Mouse (Mus musculus) stomach, embryonic 14.5 days (tissue): Measurements from ENCODE around the gene P2rx5. TPM values are rescaled to one million over a fixed set of nuclear protein-coding genes. Genes with fewer than 3 reads are reported as not detected.

ENCODE experiments used
- ATAC-seq: fragments of 200-750 bp; cut with Nextera tagmentation; 2 replicates; pipeline ENCODE4 v1.8.0; 2017; ENCODE audit warnings: low read depth, moderate TSS enrichment; ENCODE audit not compliant: insufficient number of reproducible peaks, insufficient read depth, low FRiP score
- H3K27ac ChIP-seq: fragments of 300-500 bp; sonication (generic); 2 replicates; pipeline ENCODE4 v1.5.1; 2014; ENCODE audit warnings: mild to moderate bottlenecking, low read length, moderate library complexity, mixed read lengths
- H3K27me3 ChIP-seq: fragments of 300-500 bp; sonication (generic); 2 replicates; pipeline ENCODE4 v1.6.1; 2014; ENCODE audit warnings: low read length, control low read depth, mixed read lengths; ENCODE audit not compliant: control insufficient read depth, insufficient read depth
- H3K36me3 ChIP-seq: fragments of 300-500 bp; sonication (generic); 2 replicates; pipeline ENCODE4 v1.6.1; 2014; ENCODE audit warnings: mild to moderate bottlenecking, control low read depth, low read length, moderate library complexity, mixed read lengths; ENCODE audit not compliant: control insufficient read depth, insufficient read depth
- H3K4me1 ChIP-seq: fragments of 300-500 bp; sonication (generic); 2 replicates; pipeline ENCODE4 v1.6.1; 2014; ENCODE audit warnings: low read length, control low read depth, mixed read lengths; ENCODE audit not compliant: control insufficient read depth, insufficient read depth
- H3K4me2 ChIP-seq: fragments of 300-500 bp; sonication (generic); replicated peaks from 2 replicates; pipeline ENCODE4 v1.6.1; 2014; ENCODE audit warnings: low read depth, low read length, control low read depth
- H3K4me3 ChIP-seq: fragments of 300-500 bp; sonication (generic); 2 replicates; pipeline ENCODE4 v1.5.1; 2014; ENCODE audit warnings: low read depth, low read length, control low read depth
- H3K9ac ChIP-seq: fragments of 300-500 bp; sonication (generic); replicated peaks from 2 replicates; pipeline ENCODE4 v1.6.1; 2014; ENCODE audit warnings: low read depth, mild to moderate bottlenecking, control low read depth, low read length, moderate library complexity, mixed read lengths
- H3K9me3 ChIP-seq: fragments of 300-500 bp; sonication (generic); 2 replicates; pipeline ENCODE4 v1.6.1; 2016; ENCODE audit warnings: low read depth, low read length, control low read depth; ENCODE audit not compliant: control insufficient read depth
- WGBS: fragments of 180-500 bp; shearing (Covaris S2); extraction: QIAGEN DNeasy Blood & Tissue Kit; methylation state at CpG from one replicate; pipeline ENCODE4 v1.1.7; 2014; 5-methylcytosine and 5-hydroxymethylcytosine counted together
- polyA plus RNA-seq: library from polyadenylated mRNA; unstranded; fragments of >200 nt; fragmentation: Nextera tagmentation; extraction: Ambion mirVana; gene quantifications from 2 replicates; pipeline ENCODE4 v1.2.1, GENCODE M21; 2014

P2rx5 gene
- polyA plus RNA-seq, 1 experiment from 2014 or later: 0.20 TPM

GRCm38 (mm10) chr11:73220651-73221050 is 60.4 kb downstream of the P2rx5 start:
- Histone ChIP-seq H3K27me3 (no peaks in the 10 kb centered on the region), H3K4me1 (no peaks in the 10 kb centered on the region), H3K4me2 (no peak overlapping the region), H3K9ac (no peak overlapping the region), H3K9me3 (no peaks in the 10 kb centered on the region), H3K36me3 (no peaks in the 10 kb centered on the region), H3K4me3 (no peak overlapping the region), H3K27ac (no peak overlapping the region)
- ATAC-seq: no peak
- WGBS: 87% methylated on average over 1 of the region's 1 CpGs

Other genes starting within 250 kb of the P2rx5 start
- 16.2 and 17.3 TPM in 2 replicates for gene Atp2a3, start 199.3 kb upstream of the P2rx5 start, polyA plus RNA-seq
- gene P2rx1, start 161.3 kb upstream of the P2rx5 start, polyA plus RNA-seq: 2.2 and 8.0 TPM in 2 replicates
- gene Camkk1, start 141.4 kb upstream of the P2rx5 start, polyA plus RNA-seq: 4.3 and 5.0 TPM in 2 replicates
- gene Ncbp3, start 112.6 kb upstream of the P2rx5 start, polyA plus RNA-seq: 13.6 and 15.1 TPM in 2 replicates
- gene Itgae, start 69.8 kb upstream of the P2rx5 start, polyA plus RNA-seq: 0.13 and 0.51 TPM in 2 replicates
- 13.3 and 14.2 TPM in 2 replicates for gene Haspin, start 22.1 kb upstream of the P2rx5 start, polyA plus RNA-seq
- gene Emc6, start 16.6 kb downstream of the P2rx5 start, polyA plus RNA-seq: 111 and 116 TPM in 2 replicates
- gene Tax1bp3, start 16.7 kb downstream of the P2rx5 start, polyA plus RNA-seq: 241 and 253 TPM in 2 replicates
- 20.0 and 20.7 TPM in 2 replicates for gene Ctns, start 38.6 kb downstream of the P2rx5 start, polyA plus RNA-seq
- gene Shpk, start 39.0 kb downstream of the P2rx5 start, polyA plus RNA-seq: 1.8 TPM in 2 replicates
- 0.13 TPM in 1 of 2 replicates, not detected in the other for gene Trpv1, start 73.9 kb downstream of the P2rx5 start, polyA plus RNA-seq
- gene Trpv3, start 107.0 kb downstream of the P2rx5 start, polyA plus RNA-seq: 0.12 and 0.42 TPM in 2 replicates
- 3.7 and 4.1 TPM in 2 replicates for gene Aspa, start 169.2 kb downstream of the P2rx5 start, polyA plus RNA-seq
- gene Gm49340, start 169.3 kb downstream of the P2rx5 start, polyA plus RNA-seq: not detected in 2 replicates
- not detected in 2 replicates for gene Spata22, start 169.3 kb downstream of the P2rx5 start, polyA plus RNA-seq
- gene Olfr20, start 190.4 kb downstream of the P2rx5 start, polyA plus RNA-seq: not detected in 2 replicates
- gene Olfr376, start 210.8 kb downstream of the P2rx5 start, polyA plus RNA-seq: not detected in 2 replicates
- not detected in 2 replicates for gene Olfr1, start 239.2 kb downstream of the P2rx5 start, polyA plus RNA-seq